Mouse (Mus musculus) cerebellum, adult 2 months (tissue): Measurements from ENCODE around the gene Myh13. TPM values are rescaled to one million over a fixed set of nuclear protein-coding genes. Genes with fewer than 3 reads are reported as not detected.

ENCODE experiments used
- DNase-seq, 2 experiments: peaks; one replicate each; pipeline ENCODE4 v3.0.0; 2021
- H3K27ac ChIP-seq: fragments of 200-500 bp; 2 replicates; pipeline ENCODE4 v1.5.1; 2012; ENCODE audit warnings: low read length, control low read depth, inconsistent platforms; ENCODE audit not compliant: insufficient read depth
- H3K27me3 ChIP-seq: fragments of 200-500 bp; 2 replicates; pipeline ENCODE4 v1.6.1; 2012; ENCODE audit warnings: inconsistent platforms, mild to moderate bottlenecking, low read length, moderate library complexity; ENCODE audit not compliant: control insufficient read depth, insufficient read depth
- H3K4me1 ChIP-seq: fragments of 200-500 bp; 2 replicates; pipeline ENCODE4 v1.6.1; 2011; ENCODE audit warnings: low read length; ENCODE audit not compliant: control insufficient read depth, insufficient read depth
- H3K4me3 ChIP-seq: fragments of 200-500 bp; replicated peaks from 2 replicates; pipeline ENCODE3; 2011; ENCODE audit warnings: mild to moderate bottlenecking, low read depth, low read length, control low read depth; ENCODE audit not compliant: insufficient read depth
- CTCF ChIP-seq: fragments of 200-500 bp; IDR thresholded peaks from 2 replicates; pipeline ENCODE4 v1.5.1; 2011; ENCODE audit warnings: low read depth, mild to moderate bottlenecking, control low read depth, low read length, moderate library complexity, borderline replicate concordance; ENCODE audit not compliant: insufficient read depth
- POLR2A ChIP-seq: fragments of 200-500 bp; IDR thresholded peaks from 2 replicates; pipeline ENCODE4 v1.6.1; 2011; ENCODE audit warnings: low read length, control low read depth, borderline replicate concordance; ENCODE audit not compliant: insufficient read depth
- WGBS: fragments of 180-500 bp; shearing (Covaris S2); methylation state at CpG from one replicate; pipeline ENCODE4 v1.1.7; 2018; 5-methylcytosine and 5-hydroxymethylcytosine counted together
- polyA plus RNA-seq: library from polyadenylated mRNA; depleted of rRNA; stranded (reverse); fragments of >200 nt; gene quantifications from 2 replicates; pipeline ENCODE4 v1.2.3, GENCODE M21; 2012; rRNA removed

The Myh13 gene
- polyA plus RNA-seq, 1 experiment: 0.75 TPM

DNA sequence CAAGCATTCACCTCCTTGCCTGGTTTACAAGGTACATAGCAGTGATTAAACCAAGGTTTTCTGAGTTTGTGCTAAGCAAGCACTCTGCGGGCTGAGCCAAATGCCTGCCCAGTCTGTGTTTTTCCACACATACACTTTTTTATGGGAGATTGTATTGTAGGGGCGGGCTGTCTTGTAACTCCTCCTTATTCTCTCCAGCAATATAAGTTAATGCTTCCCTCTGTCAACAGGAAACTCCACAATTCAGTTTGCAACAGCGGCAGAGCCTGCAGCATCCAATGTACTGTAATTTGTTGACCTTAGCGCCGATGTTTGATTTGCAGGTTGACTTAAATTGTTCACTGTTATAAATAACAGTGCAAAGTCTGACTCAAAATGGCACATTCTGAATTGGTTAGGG, 79.5 kb downstream of the Myh13 start:
- 94% methylated on average over 5 of the region's 5 CpGs for WGBS
- H3K27ac ChIP-seq: no peak overlapping the region
- no peak overlapping the region for H3K4me3 ChIP-seq
- TF ChIP-seq CTCF (no peak), POLR2A (no peak)
- no peaks in the 10 kb centered on the region for H3K27me3 ChIP-seq
- no peaks in the 10 kb centered on the region for H3K4me1 ChIP-seq
- DNase-seq: no peak

DNA sequence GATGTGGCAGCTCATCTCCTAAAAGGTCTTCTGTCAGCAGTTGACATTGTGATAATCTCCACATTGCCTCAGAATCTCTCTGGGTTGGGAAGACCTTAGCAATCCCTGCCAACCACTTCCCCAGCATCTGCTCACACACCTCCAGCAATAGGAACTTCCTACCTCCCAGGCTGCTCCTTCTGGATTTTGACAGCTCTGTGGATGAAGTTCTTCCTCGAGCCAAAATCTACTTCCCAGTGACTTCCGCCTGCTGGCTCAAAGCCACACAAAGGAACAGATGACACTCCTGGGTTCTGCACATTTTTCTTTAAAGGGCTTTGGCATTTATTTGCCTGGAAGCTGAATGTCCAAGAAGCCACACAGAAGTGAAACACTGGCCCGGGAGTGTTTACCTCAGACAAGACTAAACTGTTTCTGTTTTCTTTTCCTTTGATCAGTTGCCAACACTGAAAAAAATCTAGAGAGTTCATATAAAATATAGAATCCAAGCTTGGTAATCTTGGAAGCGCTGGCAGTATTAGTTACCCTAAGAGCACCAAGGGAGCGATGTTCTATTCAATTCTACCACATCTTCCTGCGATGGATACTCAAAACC, 93.0 kb downstream of the Myh13 start:
- Histone ChIP-seq H3K27ac (no peak overlapping the region), H3K4me3 (no peak overlapping the region), H3K27me3 (no peaks in the 10 kb centered on the region), H3K4me1 (no peaks in the 10 kb centered on the region)
- DNase-seq: peak in 1 of 2 experiments; percentile 14
- 51% methylated on average over 6 of the region's 6 CpGs for WGBS
- TF ChIP-seq CTCF (no peak), POLR2A (no peak)

Other genes starting within 250 kb of the Myh13 start
- 0.08 and 0.11 TPM in 2 replicates for gene Myh3, start 243.4 kb upstream of the Myh13 start, polyA plus RNA-seq
- gene Myh2, start 150.6 kb upstream of the Myh13 start, polyA plus RNA-seq: not detected in 2 replicates
- not detected in 2 replicates for gene Myh1, start 121.6 kb upstream of the Myh13 start, polyA plus RNA-seq
- 0.02 TPM in 1 of 2 replicates, not detected in the other for gene Myh4, start 83.6 kb upstream of the Myh13 start, polyA plus RNA-seq
- 0.03 TPM in 2 replicates for gene Myh8, start 44.5 kb upstream of the Myh13 start, polyA plus RNA-seq
- 182 and 239 TPM in 2 replicates for gene Gas7, start 133.8 kb downstream of the Myh13 start, polyA plus RNA-seq